Mouse (Mus musculus) lung, postnatal 14 days (tissue): ENCODE results near the gene Gm20662.

Experiments used
- DNase-seq: peaks from one replicate; pipeline ENCODE4 v3.0.0; 2021

The Gm20662 gene

DNA sequence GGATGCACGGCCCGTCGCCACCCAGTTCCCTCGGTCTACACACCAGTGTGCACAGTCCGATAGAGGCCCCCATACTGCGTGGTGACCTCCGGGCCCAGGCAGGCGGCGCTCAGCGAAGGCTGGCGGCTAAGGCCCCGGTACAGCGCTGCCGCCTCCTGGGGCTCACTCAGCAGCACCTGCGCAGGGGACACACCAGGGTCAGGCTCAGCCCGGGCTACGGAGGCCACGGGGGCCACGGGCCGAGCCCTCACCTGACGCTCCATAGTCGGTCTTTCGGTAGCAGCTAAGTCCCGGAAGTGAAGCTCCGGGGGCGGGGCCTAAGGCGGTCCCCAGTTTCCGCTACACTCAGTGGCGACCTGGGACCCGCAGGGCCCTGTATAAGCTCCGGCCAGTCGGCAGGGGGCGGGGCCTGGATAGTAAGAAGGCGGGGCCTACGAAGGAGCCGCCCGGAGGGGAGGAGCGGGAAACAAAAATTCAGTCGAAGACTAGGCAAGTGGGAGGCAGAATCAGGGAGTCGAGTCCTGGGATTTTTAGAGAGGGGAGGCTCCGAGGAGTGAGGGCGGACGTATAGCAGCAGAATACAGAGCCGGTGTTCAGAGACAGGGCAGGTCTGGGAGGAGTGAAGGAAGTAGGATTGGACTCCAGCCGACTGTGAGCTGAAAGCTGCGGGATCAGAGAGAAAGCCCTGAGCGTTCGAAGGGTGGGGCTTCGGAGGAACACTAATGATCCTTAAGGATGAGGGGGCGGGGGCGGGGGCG lies 98.2 kb downstream of the Gm20662 start, which contains the start of gene Apeh:
Apeh (minus strand) TSS at position 423 of the 758 bp plus-strand sequence.
- peak; percentile 97 for DNase-seq
